Mouse (Mus musculus): ENCODE data around the gene Morn3. TPM values are rescaled to one million over a fixed set of nuclear protein-coding genes. Genes with fewer than 3 reads are reported as not detected.

Gene Morn3
- polyA plus RNA-seq, 1 experiment from 2014 or later: 1.0 TPM

- H3K4me3 ChIP-seq (replicated peaks; ENCODE audit: low read length): no peak overlapping the region
- no peak overlapping the region for H3K9ac ChIP-seq (ENCODE audit: low read length)
- WGBS: 37% methylated on average over 5 of the region's 5 CpGs
Observed at GRCm38 (mm10) chr5:122991350-122992004, 55.3 kb downstream of the Morn3 start.

GRCm38 (mm10) chr5:122990411-122991160 lies 56.2 kb downstream of the Morn3 start:
- no peaks in the 10 kb centered on the region for H3K9me3 ChIP-seq (replicated peaks; ENCODE audit: control insufficient read depth, low read length)
- H3K36me3 ChIP-seq (ENCODE audit: control insufficient read depth, insufficient read depth, low read length): no peaks in the 10 kb centered on the region
- peak overlapping the region; percentile 10; the same call in 1 of the 2 replicates for H3K27ac ChIP-seq (ENCODE audit: low read length)
- no peak for ATAC-seq (ENCODE audit: insufficient read depth, low FRiP score)
- no peaks in the 10 kb centered on the region for H3K27me3 ChIP-seq (ENCODE audit: control insufficient read depth, insufficient read depth, low read length)
- H3K4me1 ChIP-seq (ENCODE audit: control insufficient read depth, insufficient read depth, low read length): peaks cover 25% of the 10 kb centered on the region
- peak overlapping the region; percentile 99 for H3K4me2 ChIP-seq (ENCODE audit: low read depth, low read length)
- peak overlapping the region; percentile 87; the same call in 1 of the 2 replicates for H3K9ac ChIP-seq (ENCODE audit: low read length)
- H3K4me3 ChIP-seq (replicated peaks; ENCODE audit: low read length): peak overlapping the region; percentile 74
- 34% methylated on average over 16 of the region's 16 CpGs for WGBS

More at GRCm38 (mm10) chr5:122991350-122992004, 55.3 kb downstream of the Morn3 start:
- ATAC-seq (ENCODE audit: insufficient read depth, low FRiP score): no peak
- H3K9me3 ChIP-seq (replicated peaks; ENCODE audit: control insufficient read depth, low read length): no peaks in the 10 kb centered on the region
- H3K27me3 ChIP-seq (ENCODE audit: control insufficient read depth, insufficient read depth, low read length): no peaks in the 10 kb centered on the region
- no peak overlapping the region for H3K4me2 ChIP-seq (ENCODE audit: low read depth, low read length)
- H3K36me3 ChIP-seq (ENCODE audit: control insufficient read depth, insufficient read depth, low read length): no peaks in the 10 kb centered on the region
- no peak overlapping the region for H3K27ac ChIP-seq (ENCODE audit: low read length)
- peaks cover 25% of the 10 kb centered on the region for H3K4me1 ChIP-seq (ENCODE audit: control insufficient read depth, insufficient read depth, low read length)

GRCm38 (mm10) chr5:122989551-122990330 lies 57.1 kb downstream of the Morn3 start, which contains the start of gene Kdm2b:
TSS of gene Kdm2b (minus strand) at chr5:122989823.
- Histone ChIP-seq H3K27me3 (ENCODE audit: control insufficient read depth, insufficient read depth, low read length) (no peaks in the 10 kb centered on the region), H3K9me3 (replicated peaks; ENCODE audit: control insufficient read depth, low read length) (no peaks in the 10 kb centered on the region), H3K36me3 (ENCODE audit: control insufficient read depth, insufficient read depth, low read length) (no peaks in the 10 kb centered on the region), H3K4me1 (ENCODE audit: control insufficient read depth, insufficient read depth, low read length) (peaks cover 23% of the 10 kb centered on the region), H3K27ac (ENCODE audit: low read length) (peak within 1 kb of the TSS; percentile 73), H3K4me2 (ENCODE audit: low read depth, low read length) (peak within 1 kb of the TSS; percentile 99), H3K9ac (ENCODE audit: low read length) (peak within 1 kb of the TSS; percentile 87), H3K4me3 (replicated peaks; ENCODE audit: low read length) (peak within 1 kb of the TSS; percentile 74)
- WGBS: 8% methylated on average over 15 of the region's 15 CpGs
- ATAC-seq (ENCODE audit: insufficient read depth, low FRiP score): no peak

GRCm38 (mm10) chr5:122989001-122989525 lies 57.8 kb downstream of the Morn3 start:
- peak overlapping the region; percentile 87 for H3K9ac ChIP-seq (ENCODE audit: low read length)
- peak overlapping the region; percentile 99 for H3K4me2 ChIP-seq (ENCODE audit: low read depth, low read length)
- ATAC-seq (ENCODE audit: insufficient read depth, low FRiP score): peak; percentile 64
- peak overlapping the region; percentile 73 for H3K27ac ChIP-seq (ENCODE audit: low read length)
- peaks cover 22% of the 10 kb centered on the region for H3K4me1 ChIP-seq (ENCODE audit: control insufficient read depth, insufficient read depth, low read length)
- no peaks in the 10 kb centered on the region for H3K27me3 ChIP-seq (ENCODE audit: control insufficient read depth, insufficient read depth, low read length)
- H3K36me3 ChIP-seq (ENCODE audit: control insufficient read depth, insufficient read depth, low read length): no peaks in the 10 kb centered on the region
- peak overlapping the region; percentile 74 for H3K4me3 ChIP-seq (replicated peaks; ENCODE audit: low read length)
- under 1% methylated on average over 34 of the region's 39 CpGs for WGBS
- H3K9me3 ChIP-seq (replicated peaks; ENCODE audit: control insufficient read depth, low read length): no peaks in the 10 kb centered on the region

GRCm38 (mm10) chr5:122988021-122988751 lies 58.6 kb downstream of the Morn3 start:
- under 1% methylated on average over 41 of the region's 41 CpGs for WGBS
- no peaks in the 10 kb centered on the region for H3K27me3 ChIP-seq (ENCODE audit: control insufficient read depth, insufficient read depth, low read length)

GRCm38 (mm10) chr5:122987211-122988020 lies 59.4 kb downstream of the Morn3 start:
- 7% methylated on average over 39 of the region's 39 CpGs for WGBS
- peak overlapping the region; percentile 32; the same call in 1 of the 2 replicates for H3K27ac ChIP-seq (ENCODE audit: low read length)

More at GRCm38 (mm10) chr5:122988021-122988751, 58.6 kb downstream of the Morn3 start:
- peaks cover 22% of the 10 kb centered on the region for H3K4me1 ChIP-seq (ENCODE audit: control insufficient read depth, insufficient read depth, low read length)
- no peaks in the 10 kb centered on the region for H3K9me3 ChIP-seq (replicated peaks; ENCODE audit: control insufficient read depth, low read length)
- peak overlapping the region; percentile 32; the same call in 1 of the 2 replicates for H3K27ac ChIP-seq (ENCODE audit: low read length)
- peak overlapping the region; percentile 99 for H3K4me2 ChIP-seq (ENCODE audit: low read depth, low read length)
- H3K4me3 ChIP-seq (replicated peaks; ENCODE audit: low read length): peak overlapping the region; percentile 74
- peak; percentile 46; the same call in 1 of the 2 replicates for ATAC-seq (ENCODE audit: insufficient read depth, low FRiP score)
- no peaks in the 10 kb centered on the region for H3K36me3 ChIP-seq (ENCODE audit: control insufficient read depth, insufficient read depth, low read length)
- H3K9ac ChIP-seq (ENCODE audit: low read length): peak overlapping the region; percentile 87

GRCm38 (mm10) chr5:122986091-122986493 lies 60.7 kb downstream of the Morn3 start:
- ATAC-seq (ENCODE audit: insufficient read depth, low FRiP score): no peak
- no peak overlapping the region for H3K9ac ChIP-seq (ENCODE audit: low read length)
- H3K4me1 ChIP-seq (ENCODE audit: control insufficient read depth, insufficient read depth, low read length): peaks cover 22% of the 10 kb centered on the region
- H3K9me3 ChIP-seq (replicated peaks; ENCODE audit: control insufficient read depth, low read length): no peaks in the 10 kb centered on the region
- H3K36me3 ChIP-seq (ENCODE audit: control insufficient read depth, insufficient read depth, low read length): no peaks in the 10 kb centered on the region
- WGBS: 59% methylated on average over 8 of the region's 8 CpGs
- no peak overlapping the region for H3K4me2 ChIP-seq (ENCODE audit: low read depth, low read length)
- H3K4me3 ChIP-seq (replicated peaks; ENCODE audit: low read length): no peak overlapping the region
- no peaks in the 10 kb centered on the region for H3K27me3 ChIP-seq (ENCODE audit: control insufficient read depth, insufficient read depth, low read length)
- H3K27ac ChIP-seq (ENCODE audit: low read length): 0 out of 2 replicates have a peak overlapping the region, but pooled peaks have one; percentile 38

More at GRCm38 (mm10) chr5:122987211-122988020, 59.4 kb downstream of the Morn3 start:
- Histone ChIP-seq H3K9ac (ENCODE audit: low read length) (peak overlapping the region; percentile 87), H3K9me3 (replicated peaks; ENCODE audit: control insufficient read depth, low read length) (no peaks in the 10 kb centered on the region), H3K36me3 (ENCODE audit: control insufficient read depth, insufficient read depth, low read length) (no peaks in the 10 kb centered on the region), H3K4me3 (replicated peaks; ENCODE audit: low read length) (peak overlapping the region; percentile 74), H3K4me2 (ENCODE audit: low read depth, low read length) (peak overlapping the region; percentile 99), H3K27me3 (ENCODE audit: control insufficient read depth, insufficient read depth, low read length) (no peaks in the 10 kb centered on the region), H3K4me1 (ENCODE audit: control insufficient read depth, insufficient read depth, low read length) (peaks cover 22% of the 10 kb centered on the region)
- ATAC-seq (ENCODE audit: insufficient read depth, low FRiP score): peak; percentile 37; the same call in 1 of the 2 replicates
